Mouse (Mus musculus) hindbrain, embryonic 16.5 days (tissue): ENCODE measurements around the gene Kmt2b. TPM values are rescaled to one million over a fixed set of nuclear protein-coding genes. Genes with fewer than 3 reads are reported as not detected.

Source experiments
- ATAC-seq: fragments of 200-750 bp; cut with Nextera tagmentation; 2 replicates; pipeline ENCODE4 v1.8.0; 2017; ENCODE audit warnings: moderate TSS enrichment, moderate library complexity
- H3K27ac ChIP-seq: fragments of 300-500 bp; sonication (generic); 2 replicates; pipeline ENCODE4 v1.5.1; 2014; ENCODE audit warnings: low read depth, mild to moderate bottlenecking, control low read depth, low read length, moderate library complexity
- H3K27me3 ChIP-seq: fragments of 300-500 bp; sonication (generic); replicated peaks from 2 replicates; pipeline ENCODE4 v1.6.1; 2014; ENCODE audit warnings: low read length; ENCODE audit not compliant: control insufficient read depth, insufficient read depth
- H3K36me3 ChIP-seq: fragments of 300-500 bp; sonication (generic); 2 replicates; pipeline ENCODE4 v1.6.1; 2014; ENCODE audit warnings: mild to moderate bottlenecking, low read length, moderate library complexity, mixed read lengths; ENCODE audit not compliant: control insufficient read depth, insufficient read depth
- H3K4me1 ChIP-seq: fragments of 300-500 bp; sonication (generic); 2 replicates; pipeline ENCODE4 v1.6.1; 2014; ENCODE audit warnings: low read depth, low read length; ENCODE audit not compliant: control insufficient read depth, insufficient read depth
- H3K4me2 ChIP-seq: fragments of 300-500 bp; sonication (generic); 2 replicates; pipeline ENCODE4 v1.6.1; 2014; ENCODE audit warnings: mild to moderate bottlenecking, low read length, control low read depth, moderate library complexity
- H3K4me3 ChIP-seq: fragments of 300-500 bp; sonication (generic); 2 replicates; pipeline ENCODE4 v1.5.1; 2014; ENCODE audit warnings: mild to moderate bottlenecking, low read length, control low read depth, moderate library complexity
- H3K9ac ChIP-seq: fragments of 300-500 bp; sonication (generic); 2 replicates; pipeline ENCODE4 v1.6.1; 2014; ENCODE audit warnings: low read depth, mild to moderate bottlenecking, control low read depth, low read length, moderate library complexity
- H3K9me3 ChIP-seq: fragments of 300-500 bp; sonication (generic); 2 replicates; pipeline ENCODE4 v1.6.1; 2014; ENCODE audit warnings: mild to moderate bottlenecking, low read length, moderate library complexity; ENCODE audit not compliant: control insufficient read depth
- WGBS: fragments of 180-500 bp; shearing (Covaris S2); extraction: QIAGEN DNeasy Blood & Tissue Kit; methylation state at CpG from one replicate; pipeline ENCODE4 v1.1.7; 2014; 5-methylcytosine and 5-hydroxymethylcytosine counted together
- polyA plus RNA-seq: library from polyadenylated mRNA; unstranded; fragments of >200 nt; fragmentation: Nextera tagmentation; extraction: Ambion mirVana; gene quantifications from 2 replicates; pipeline ENCODE4 v1.2.1, GENCODE M21; 2015

The Kmt2b gene
- polyA plus RNA-seq, 1 experiment from 2014 or later = 8.1 TPM

- no peak overlapping the region for H3K4me2 ChIP-seq
- ATAC-seq = no peak
- peaks cover 6% of the 10 kb centered on the region for H3K4me1 ChIP-seq
- H3K9ac ChIP-seq = no peak overlapping the region
- H3K4me3 ChIP-seq = no peak overlapping the region
- H3K27ac ChIP-seq = no peak overlapping the region
- H3K36me3 ChIP-seq = no peaks in the 10 kb centered on the region
- H3K27me3 ChIP-seq = no peaks in the 10 kb centered on the region
- WGBS = 89% methylated on average over 8 of the region's 8 CpGs
- no peaks in the 10 kb centered on the region for H3K9me3 ChIP-seq
Observed at GRCm38 (mm10) chr7:30604944-30605343, 16.4 kb upstream of the Kmt2b start.

- peaks cover 11% of the 10 kb centered on the region for H3K4me1 ChIP-seq
- no peaks in the 10 kb centered on the region for H3K27me3 ChIP-seq
- H3K36me3 ChIP-seq = no peaks in the 10 kb centered on the region
- no peak overlapping the region for H3K27ac ChIP-seq
- 64% methylated on average over 8 of the region's 8 CpGs for WGBS
- H3K4me3 ChIP-seq = no peak overlapping the region
- H3K9me3 ChIP-seq = no peaks in the 10 kb centered on the region
- ATAC-seq = no peak
- no peak overlapping the region for H3K9ac ChIP-seq
- no peak overlapping the region for H3K4me2 ChIP-seq
Observed at GRCm38 (mm10) chr7:30604424-30604823, 15.9 kb upstream of the Kmt2b start.

GRCm38 (mm10) chr7:30602583-30602982 lies 14.1 kb upstream of the Kmt2b start:
- ATAC-seq = no peak
- 67% methylated on average over 3 of the region's 3 CpGs for WGBS
- Histone ChIP-seq H3K27me3 (no peaks in the 10 kb centered on the region), H3K9ac (no peak overlapping the region), H3K27ac (no peak overlapping the region), H3K4me2 (no peak overlapping the region), H3K4me1 (peaks cover 11% of the 10 kb centered on the region), H3K4me3 (no peak overlapping the region), H3K9me3 (no peaks in the 10 kb centered on the region), H3K36me3 (no peaks in the 10 kb centered on the region)

- Histone ChIP-seq H3K27me3 (no peaks in the 10 kb centered on the region), H3K36me3 (no peaks in the 10 kb centered on the region), H3K4me3 (no peak overlapping the region), H3K9me3 (no peaks in the 10 kb centered on the region), H3K4me1 (peaks cover 11% of the 10 kb centered on the region), H3K9ac (no peak overlapping the region), H3K4me2 (peak overlapping the region; percentile 53; the same call in 1 of the 2 replicates), H3K27ac (no peak overlapping the region; the same call in 1 of the 2 replicates)
- 66% methylated on average over 7 of the region's 7 CpGs for WGBS
- 0 out of 2 replicates have a peak, but pooled peaks have one; percentile 3 for ATAC-seq
Observed at GRCm38 (mm10) chr7:30600651-30601050, 12.1 kb upstream of the Kmt2b start.

- peak; percentile 99 for ATAC-seq
- 0 out of 2 replicates have a peak overlapping the region, but pooled peaks have one; percentile 11 for H3K9ac ChIP-seq
- H3K9me3 ChIP-seq = no peaks in the 10 kb centered on the region
- H3K4me1 ChIP-seq = peaks cover 11% of the 10 kb centered on the region
- H3K4me3 ChIP-seq = peak overlapping the region; percentile 27
- H3K36me3 ChIP-seq = no peaks in the 10 kb centered on the region
- H3K27me3 ChIP-seq = no peaks in the 10 kb centered on the region
- peak overlapping the region; percentile 53 for H3K4me2 ChIP-seq
- WGBS = 2% methylated on average over 16 of the region's 16 CpGs
- H3K27ac ChIP-seq = peak overlapping the region; percentile 37; the same call in 1 of the 2 replicates
Observed at GRCm38 (mm10) chr7:30599933-30600353, 11.4 kb upstream of the Kmt2b start.

GRCm38 (mm10) chr7:30598786-30599185 lies 10.3 kb upstream of the Kmt2b start, which contains the start of gene Zbtb32:
TSS of gene Zbtb32 (minus strand) at chr7:30598909.
- Histone ChIP-seq H3K4me1 (peaks cover 11% of the 10 kb centered on the region), H3K4me2 (peak within 1 kb of the TSS; percentile 53), H3K4me3 (peak within 1 kb of the TSS; percentile 27), H3K27me3 (no peaks in the 10 kb centered on the region), H3K9me3 (no peaks in the 10 kb centered on the region), H3K9ac (0 out of 2 replicates have a peak within 1 kb of the TSS, but pooled peaks have one; percentile 11), H3K36me3 (no peaks in the 10 kb centered on the region), H3K27ac (peak within 1 kb of the TSS; percentile 37; the same call in 1 of the 2 replicates)
- WGBS = 90% methylated on average over 12 of the region's 12 CpGs
- no peak for ATAC-seq

GRCm38 (mm10) chr7:30596811-30597210 lies 8.3 kb upstream of the Kmt2b start:
- peaks cover 11% of the 10 kb centered on the region for H3K4me1 ChIP-seq
- no peak overlapping the region for H3K4me2 ChIP-seq
- H3K27me3 ChIP-seq = no peaks in the 10 kb centered on the region
- no peak overlapping the region for H3K27ac ChIP-seq
- H3K36me3 ChIP-seq = no peaks in the 10 kb centered on the region
- H3K9me3 ChIP-seq = no peaks in the 10 kb centered on the region
- no peak for ATAC-seq
- 74% methylated on average over 5 of the region's 5 CpGs for WGBS
- no peak overlapping the region for H3K9ac ChIP-seq
- H3K4me3 ChIP-seq = no peak overlapping the region

GRCm38 (mm10) chr7:30596093-30596492 lies 7.6 kb upstream of the Kmt2b start:
- ATAC-seq = no peak
- H3K4me2 ChIP-seq = no peak overlapping the region
- 87% methylated on average over 5 of the region's 5 CpGs for WGBS
- no peaks in the 10 kb centered on the region for H3K36me3 ChIP-seq
- H3K4me3 ChIP-seq = no peak overlapping the region
- no peaks in the 10 kb centered on the region for H3K27me3 ChIP-seq
- H3K9me3 ChIP-seq = no peaks in the 10 kb centered on the region
- no peak overlapping the region for H3K27ac ChIP-seq
- H3K9ac ChIP-seq = no peak overlapping the region
- H3K4me1 ChIP-seq = peaks cover 11% of the 10 kb centered on the region

- WGBS = 58% methylated on average over 4 of the region's 4 CpGs
- Histone ChIP-seq H3K9ac (no peak overlapping the region), H3K4me2 (no peak overlapping the region), H3K9me3 (no peaks in the 10 kb centered on the region), H3K36me3 (no peaks in the 10 kb centered on the region), H3K4me1 (peaks cover 7% of the 10 kb centered on the region), H3K27me3 (no peaks in the 10 kb centered on the region), H3K4me3 (no peak overlapping the region), H3K27ac (no peak overlapping the region)
- no peak for ATAC-seq
Observed at GRCm38 (mm10) chr7:30594510-30595024, 6.0 kb upstream of the Kmt2b start.
